Mouse (Mus musculus) WW6 (cell line): ENCODE results near the gene Col26a1.
A peak's percentile ranks its signal among the peaks of the same experiment; 100 is the strongest.

Experiments used
- DNase-seq: peaks from one replicate; pipeline ENCODE4 v3.0.0-alpha.2; 2013; ENCODE audit warnings: low read depth, low spot score

Gene Col26a1

GRCm38 (mm10) chr5:136881380-136882009 is 1.5 kb downstream of the Col26a1 start:
- DNase-seq = peak; percentile 42

GRCm38 (mm10) chr5:136880101-136880500 is 2.9 kb downstream of the Col26a1 start:
- no peak for DNase-seq

GRCm38 (mm10) chr5:136874271-136874670 is 8.7 kb downstream of the Col26a1 start:
- no peak for DNase-seq

GRCm38 (mm10) chr5:136872417-136872816 is 10.6 kb downstream of the Col26a1 start:
- no peak for DNase-seq

GRCm38 (mm10) chr5:136869451-136870114 is 13.4 kb downstream of the Col26a1 start:
- no peak for DNase-seq

GRCm38 (mm10) chr5:136867706-136868105 is 15.3 kb downstream of the Col26a1 start:
- no peak for DNase-seq

GRCm38 (mm10) chr5:136863961-136864674 is 18.9 kb downstream of the Col26a1 start:
- DNase-seq = no peak

GRCm38 (mm10) chr5:136863276-136863675 is 19.7 kb downstream of the Col26a1 start:
- no peak for DNase-seq

- DNase-seq = no peak
These were observed 20.2 kb downstream of the Col26a1 start for GRCm38 (mm10) chr5:136862806-136863205.

- no peak for DNase-seq
These were observed 21.6 kb downstream of the Col26a1 start for GRCm38 (mm10) chr5:136861191-136861940.

- no peak for DNase-seq
These were observed 32.3 kb downstream of the Col26a1 start for GRCm38 (mm10) chr5:136850716-136851115.

- DNase-seq = no peak
These were observed 36.4 kb downstream of the Col26a1 start for GRCm38 (mm10) chr5:136846385-136847264.

- no peak for DNase-seq
These were observed 39.1 kb downstream of the Col26a1 start for GRCm38 (mm10) chr5:136843930-136844329.

- DNase-seq = peak; percentile 29
These were observed 43.0 kb downstream of the Col26a1 start for GRCm38 (mm10) chr5:136840036-136840435.

GRCm38 (mm10) chr5:136833053-136833452 is 50.0 kb downstream of the Col26a1 start:
- no peak for DNase-seq

GRCm38 (mm10) chr5:136830156-136830555 is 52.9 kb downstream of the Col26a1 start:
- no peak for DNase-seq

GRCm38 (mm10) chr5:136821971-136822370 is 61.0 kb downstream of the Col26a1 start:
- no peak for DNase-seq

GRCm38 (mm10) chr5:136820911-136821310 is 62.1 kb downstream of the Col26a1 start:
- DNase-seq = no peak

GRCm38 (mm10) chr5:136819686-136820085 is 63.3 kb downstream of the Col26a1 start:
- DNase-seq = no peak

- DNase-seq = no peak
These were observed 72.3 kb downstream of the Col26a1 start for GRCm38 (mm10) chr5:136810539-136811374.
